Mouse (Mus musculus): ENCODE results near the gene Marc2.

- TF ChIP-seq POLR2A (IDR thresholded peaks at IDR 0.05; ENCODE audit: borderline replicate concordance, extremely low read depth, insufficient read depth, insufficient read length, poor library complexity, severe bottlenecking) (no peak), CTCF (IDR thresholded peaks at IDR 0.05; ENCODE audit: borderline replicate concordance, extremely low read depth, insufficient read depth, insufficient read length) (no peak)
Measured at GRCm38 (mm10) chr1:184881211-184881610, 35.0 kb upstream of the Marc2 start.

All from brain, embryonic 14.5 days (tissue).